Mouse (Mus musculus) hindbrain, embryonic 14.5 days (tissue): Measurements from ENCODE around the gene Nosip. TPM values are rescaled to one million over a fixed set of nuclear protein-coding genes. Genes with fewer than 3 reads are reported as not detected.
"Not testable (repeated sequence)": the region's sequence is repeated elsewhere in the genome, so short reads cannot be mapped to it uniquely, and the experiment has no call there.

Experiments used
- ATAC-seq: fragments of 200-750 bp; cut with Nextera tagmentation; 2 replicates; pipeline ENCODE4 v1.8.0; 2017; ENCODE audit warnings: moderate number of reproducible peaks, mild to moderate bottlenecking, moderate TSS enrichment, moderate library complexity; ENCODE audit not compliant: low FRiP score
- DNase-seq: peaks from one replicate; pipeline ENCODE4 v3.0.0-alpha.2; 2015; ENCODE audit warnings: low spot score
- H3K27ac ChIP-seq: fragments of 300-500 bp; sonication (generic); 2 replicates; pipeline ENCODE4 v1.5.1; 2014; ENCODE audit warnings: mild to moderate bottlenecking, moderate library complexity
- H3K27me3 ChIP-seq: fragments of 300-500 bp; sonication (generic); 2 replicates; pipeline ENCODE4 v1.6.1; 2014; ENCODE audit warnings: mild to moderate bottlenecking, low read length, mixed read lengths; ENCODE audit not compliant: control insufficient read depth, insufficient read depth
- H3K36me3 ChIP-seq: fragments of 300-500 bp; sonication (generic); replicated peaks from 2 replicates; pipeline ENCODE4 v1.6.1; 2014; ENCODE audit not compliant: control insufficient read depth, insufficient read depth
- H3K4me1 ChIP-seq: fragments of 300-500 bp; sonication (generic); replicated peaks from 2 replicates; pipeline ENCODE4 v1.6.1; 2014; ENCODE audit warnings: antibody characterized with exemption, low read length, mixed read lengths; ENCODE audit not compliant: control insufficient read depth, insufficient read depth
- H3K4me2 ChIP-seq: fragments of 300-500 bp; sonication (generic); replicated peaks from 2 replicates; pipeline ENCODE4 v1.6.1; 2014; ENCODE audit warnings: mild to moderate bottlenecking, moderate library complexity
- H3K4me3 ChIP-seq: fragments of 300-500 bp; sonication (generic); replicated peaks from 2 replicates; pipeline ENCODE4 v1.5.1; 2014; ENCODE audit warnings: mild to moderate bottlenecking, low read length
- H3K9ac ChIP-seq: fragments of 300-500 bp; sonication (generic); 2 replicates; pipeline ENCODE4 v1.6.1; 2014
- H3K9me3 ChIP-seq: fragments of 300-500 bp; sonication (generic); 2 replicates; pipeline ENCODE4 v1.6.1; 2016; ENCODE audit warnings: low read length; ENCODE audit not compliant: control insufficient read depth
- WGBS: fragments of 180-500 bp; shearing (Covaris S2); extraction: QIAGEN DNeasy Blood & Tissue Kit; methylation state at CpG from one replicate; pipeline ENCODE4 v1.1.7; 2014; 5-methylcytosine and 5-hydroxymethylcytosine counted together
- polyA plus RNA-seq: library from polyadenylated mRNA; unstranded; fragments of >200 nt; fragmentation: Nextera tagmentation; extraction: Ambion mirVana; gene quantifications from 2 replicates; pipeline ENCODE4 v1.2.1, GENCODE M21; 2014

Gene Nosip
- polyA plus RNA-seq, 1 experiment from 2014 or later, result 62.1 TPM

GRCm38 (mm10) chr7:45019031-45019571 lies 43.1 kb upstream of the Nosip start:
- ATAC-seq (no peak), DNase-seq (no peak)
- peak overlapping the region; percentile 63 for H3K4me2 ChIP-seq
- no peak overlapping the region for H3K4me3 ChIP-seq
- H3K9me3 ChIP-seq, result no peaks in the 10 kb centered on the region
- H3K9ac ChIP-seq, result no peak overlapping the region
- H3K36me3 ChIP-seq, result no peaks in the 10 kb centered on the region
- no peak overlapping the region for H3K27ac ChIP-seq
- H3K27me3 ChIP-seq, result no peaks in the 10 kb centered on the region
- H3K4me1 ChIP-seq, result peaks cover 21% of the 10 kb centered on the region
- WGBS, result 43% methylated on average over 8 of the region's 8 CpGs

GRCm38 (mm10) chr7:45020225-45020624 lies 42.0 kb upstream of the Nosip start:
- Histone ChIP-seq H3K4me3 (no peak overlapping the region), H3K4me2 (no peak overlapping the region), H3K4me1 (peaks cover 10% of the 10 kb centered on the region), H3K9ac (no peak overlapping the region), H3K36me3 (no peaks in the 10 kb centered on the region), H3K9me3 (no peaks in the 10 kb centered on the region), H3K27ac (no peak overlapping the region), H3K27me3 (no peaks in the 10 kb centered on the region)
- 82% methylated on average over 9 of the region's 9 CpGs for WGBS
- no peak for DNase-seq
- no peak for ATAC-seq

GRCm38 (mm10) chr7:45023711-45024110 lies 38.5 kb upstream of the Nosip start:
- H3K9me3 ChIP-seq, H3K9ac ChIP-seq, DNase-seq, H3K4me1 ChIP-seq, H3K27ac ChIP-seq, H3K27me3 ChIP-seq, H3K4me2 ChIP-seq, ATAC-seq, H3K4me3 ChIP-seq: not testable (repeated sequence)
- WGBS, result 74% methylated on average over 5 of the region's 5 CpGs
- H3K36me3 ChIP-seq, result peaks cover 16% of the 10 kb centered on the region

GRCm38 (mm10) chr7:45024281-45025248 lies 37.7 kb upstream of the Nosip start:
- no peaks in the 10 kb centered on the region for H3K27me3 ChIP-seq
- 91% methylated on average over 15 of the region's 15 CpGs for WGBS
- H3K36me3 ChIP-seq, result peaks cover 25% of the 10 kb centered on the region
- H3K9me3 ChIP-seq, result no peaks in the 10 kb centered on the region
- H3K4me3 ChIP-seq, result no peak overlapping the region
- DNase-seq (no peak), ATAC-seq (no peak)
- no peaks in the 10 kb centered on the region for H3K4me1 ChIP-seq
- H3K4me2 ChIP-seq, result no peak overlapping the region
- H3K9ac ChIP-seq, result no peak overlapping the region
- no peak overlapping the region for H3K27ac ChIP-seq

GRCm38 (mm10) chr7:45025601-45026220 lies 36.5 kb upstream of the Nosip start:
- Histone ChIP-seq H3K9me3 (no peaks in the 10 kb centered on the region), H3K4me2 (no peak overlapping the region), H3K4me3 (no peak overlapping the region), H3K27ac (peak overlapping the region; percentile 57; the same call in 1 of the 2 replicates), H3K9ac (no peak overlapping the region), H3K4me1 (no peaks in the 10 kb centered on the region), H3K36me3 (peaks cover 36% of the 10 kb centered on the region), H3K27me3 (no peaks in the 10 kb centered on the region)
- 84% methylated on average over 8 of the region's 8 CpGs for WGBS
- DNase-seq (no peak), ATAC-seq (no peak)

GRCm38 (mm10) chr7:45026256-45026655 lies 36.0 kb upstream of the Nosip start:
- Histone ChIP-seq H3K27ac (peak overlapping the region; percentile 57; the same call in 1 of the 2 replicates), H3K9ac (no peak overlapping the region), H3K4me1 (no peaks in the 10 kb centered on the region), H3K4me3 (no peak overlapping the region), H3K4me2 (no peak overlapping the region), H3K27me3 (no peaks in the 10 kb centered on the region), H3K36me3 (peaks cover 42% of the 10 kb centered on the region), H3K9me3 (no peaks in the 10 kb centered on the region)
- DNase-seq (no peak), ATAC-seq (0 out of 2 replicates have a peak, but pooled peaks have one; percentile 31)
- WGBS, result 52% methylated on average over 2 of the region's 2 CpGs

- Histone ChIP-seq H3K36me3 (peaks cover 57% of the 10 kb centered on the region), H3K9ac (no peak overlapping the region)
- 93% methylated on average over 9 of the region's 9 CpGs for WGBS
Measured at GRCm38 (mm10) chr7:45027761-45028160, 34.5 kb upstream of the Nosip start.

GRCm38 (mm10) chr7:45028351-45028750 lies 33.9 kb upstream of the Nosip start:
- DNase-seq (no peak), ATAC-seq (no peak; the same call in 1 of the 2 replicates)
- 98% methylated on average over 11 of the region's 11 CpGs for WGBS
- no peaks in the 10 kb centered on the region for H3K9me3 ChIP-seq
- H3K36me3 ChIP-seq, result peaks cover 63% of the 10 kb centered on the region
- no peaks in the 10 kb centered on the region for H3K4me1 ChIP-seq
- H3K4me3 ChIP-seq, result no peak overlapping the region
- no peak overlapping the region for H3K4me2 ChIP-seq
- no peak overlapping the region for H3K9ac ChIP-seq
- no peaks in the 10 kb centered on the region for H3K27me3 ChIP-seq
- no peak overlapping the region for H3K27ac ChIP-seq

More at GRCm38 (mm10) chr7:45027761-45028160, 34.5 kb upstream of the Nosip start:
- H3K27ac ChIP-seq, result no peak overlapping the region
- DNase-seq (no peak), ATAC-seq (no peak)
- no peak overlapping the region for H3K4me2 ChIP-seq
- H3K4me1 ChIP-seq, result no peaks in the 10 kb centered on the region
- no peaks in the 10 kb centered on the region for H3K27me3 ChIP-seq
- H3K9me3 ChIP-seq, result no peaks in the 10 kb centered on the region
- H3K4me3 ChIP-seq, result no peak overlapping the region

- WGBS, result 93% methylated on average over 6 of the region's 6 CpGs
- no peak overlapping the region for H3K9ac ChIP-seq
- DNase-seq (no peak), ATAC-seq (no peak)
- H3K9me3 ChIP-seq, result no peaks in the 10 kb centered on the region
- no peak overlapping the region for H3K4me3 ChIP-seq
- no peaks in the 10 kb centered on the region for H3K27me3 ChIP-seq
- H3K4me2 ChIP-seq, result no peak overlapping the region
- H3K36me3 ChIP-seq, result peaks cover 79% of the 10 kb centered on the region
- no peaks in the 10 kb centered on the region for H3K4me1 ChIP-seq
- no peak overlapping the region for H3K27ac ChIP-seq
Measured at GRCm38 (mm10) chr7:45029995-45030394, 32.2 kb upstream of the Nosip start.
